Mouse (Mus musculus) heart, postnatal 0 days (tissue): ENCODE measurements at regions not wholly inside any gene's neighbourhood (a gene's known extent, or its start where the extent isn't known, plus 50 kb on each side); places are given as distances from the start of the nearest gene placed in this dataset.

Source experiments
- CTCF ChIP-seq: IDR thresholded peaks from 2 replicates; pipeline ENCODE4 v1.5.1; 2016; ENCODE audit warnings: antibody characterized with exemption, control low read depth, low read depth
- EP300 ChIP-seq: IDR thresholded peaks from 2 replicates; pipeline ENCODE4 v1.6.1; 2016; ENCODE audit warnings: antibody characterized with exemption, low read depth

GRCm38 (mm10) chr6:37724240-37724639 is 146.4 kb upstream of the Trim24 start:
- TF ChIP-seq EP300 (no peak), CTCF (no peak)
